Mouse (Mus musculus): ENCODE data around the gene Pcif1.

GRCm38 (mm10) chr2:164850061-164850460, 29.0 kb upstream of the Pcif1 start:
- TF ChIP-seq TAL1 (IDR thresholded peaks at IDR 0.05; ENCODE audit: low read length), result no peak
- TF ChIP-seq GATA1 (IDR thresholded peaks at IDR 0.05; ENCODE audit: low read length), result no peak

Measured in erythroblast, embryonic 14.5 days (primary cell).